Mouse (Mus musculus): ENCODE results near the gene Cdk2ap2.

DNA sequence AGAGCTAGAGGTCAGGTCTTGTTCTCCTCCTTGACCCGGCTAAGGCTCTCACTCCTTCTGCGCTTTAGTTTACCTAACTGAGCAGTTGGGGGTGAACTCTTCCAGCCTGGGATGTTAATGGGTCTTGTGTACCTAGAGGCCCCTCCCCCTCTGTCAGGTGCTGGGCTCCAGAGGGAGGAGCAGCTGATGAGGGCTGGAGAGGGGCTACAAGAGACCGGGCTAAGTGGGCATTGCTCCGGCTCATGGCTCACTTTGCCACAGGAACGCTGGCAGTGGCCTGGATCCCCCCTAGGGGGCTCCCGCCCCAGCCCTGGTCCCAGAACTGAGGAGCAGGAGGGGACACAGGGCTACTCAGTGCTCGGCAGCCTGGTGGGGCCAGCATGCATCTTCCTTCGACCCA lies 13.2 kb upstream of the Cdk2ap2 start:
- TF ChIP-seq CTCF (IDR thresholded peaks at IDR 0.05; ENCODE audit: insufficient read depth, low read depth, low read length) (no peak), POLR2A (IDR thresholded peaks at IDR 0.05; ENCODE audit: insufficient read depth, low read depth, low read length) (no peak)

Measured in olfactory bulb, adult 2 months (tissue).